Comparison of ENCODE assay signal across 8 mouse cellular contexts in genomic region chr5:19226866-19227243, GRCm38 (mm10). TPM values are rescaled to one million over a fixed set of nuclear protein-coding genes. Genes with fewer than 3 reads are reported as not detected.
DNase-seq lines count a peak whose midpoint lies in the region; ATAC-seq and TF ChIP-seq lines count a peak whose summit lies in the region.

Gene Magi2 (plus strand): TSS chr5:19227036.

- H3K27ac ChIP-seq in embryonic fibroblast, embryonic 13.5 days (ENCODE audit: insufficient read depth, low read length) = peak within 1 kb of the TSS; percentile 70
- peak within 1 kb of the TSS; percentile 67 for H3K27ac ChIP-seq in intestine, embryonic 15.5 days
- peak within 1 kb of the TSS; percentile 76 for H3K27ac ChIP-seq in midbrain, embryonic 13.5 days

- H3K27me3 ChIP-seq in intestine, embryonic 15.5 days (replicated peaks) = peaks cover 13% of the 10 kb centered on the region; the same call in 1 of the 2 replicates
- no peaks in the 10 kb centered on the region for H3K27me3 ChIP-seq in midbrain, embryonic 13.5 days

- under 1% methylated on average over 22 of the region's 26 CpGs for whole genome bisulfite sequencing in intestine, embryonic 15.5 days
- 0% methylated on average over 17 of the region's 26 CpGs for WGBS in midbrain, embryonic 13.5 days

- DNase-seq in layer of hippocampus, adult 8-10 months (ENCODE audit: low spot score in 2 of 2) = no peak
- no peak for DNase-seq in layer of hippocampus, adult 9-10 months (ENCODE audit: low spot score)
- no peak for DNase-seq in cerebellum, postnatal 25 days
- no peak for DNase-seq in kidney, postnatal 36 days

- H3K4me1 ChIP-seq in embryonic fibroblast, embryonic 13.5 days (ENCODE audit: control insufficient read depth, insufficient read depth, low read length) = peaks cover 3% of the 10 kb centered on the region; the same call in 1 of the 2 replicates
- peaks cover 14% of the 10 kb centered on the region for H3K4me1 ChIP-seq in intestine, embryonic 15.5 days (replicated peaks)
- peaks cover 21% of the 10 kb centered on the region for H3K4me1 ChIP-seq in midbrain, embryonic 13.5 days (replicated peaks)

- TF ChIP-seq POLR2A in embryonic fibroblast, embryonic 13.5 days (IDR thresholded peaks at IDR 0.05; ENCODE audit: low read depth, low read length) = no peak

- H3K36me3 ChIP-seq in intestine, embryonic 15.5 days = no peaks in the 10 kb centered on the region
- no peaks in the 10 kb centered on the region for H3K36me3 ChIP-seq in midbrain, embryonic 13.5 days

- TF ChIP-seq CTCF in embryonic fibroblast, embryonic 13.5 days (IDR thresholded peaks at IDR 0.05; ENCODE audit: borderline replicate concordance, insufficient read depth, low read length) = no peak

- peak within 1 kb of the TSS; percentile 97 for H3K4me2 ChIP-seq in intestine, embryonic 15.5 days (replicated peaks)
- peak within 1 kb of the TSS; percentile 99 for H3K4me2 ChIP-seq in midbrain, embryonic 13.5 days (replicated peaks)

- no peaks in the 10 kb centered on the region for H3K9me3 ChIP-seq in intestine, embryonic 15.5 days
- H3K9me3 ChIP-seq in midbrain, embryonic 13.5 days = no peaks in the 10 kb centered on the region

- H3K4me3 ChIP-seq in embryonic fibroblast, embryonic 13.5 days (ENCODE audit: insufficient read depth, low read length) = peak within 1 kb of the TSS; percentile 70
- H3K4me3 ChIP-seq in intestine, embryonic 15.5 days (replicated peaks) = peak within 1 kb of the TSS; percentile 67
- H3K4me3 ChIP-seq in midbrain, embryonic 13.5 days (replicated peaks) = peak within 1 kb of the TSS; percentile 67

- H3K9ac ChIP-seq in intestine, embryonic 15.5 days = peak within 1 kb of the TSS; percentile 62
- H3K9ac ChIP-seq in midbrain, embryonic 13.5 days (replicated peaks) = peak within 1 kb of the TSS; percentile 74

- ATAC-seq in intestine, embryonic 15.5 days = no peak
- ATAC-seq in midbrain, embryonic 13.5 days = peak; percentile 77; the same call in 1 of the 2 replicates
- ATAC-seq in megakaryocyte-erythroid progenitor cell, adult 5-6 weeks (replicated peaks; ENCODE audit: low FRiP score, low TSS enrichment, poor library complexity, severe bottlenecking) = no peak

RNA-seq across cellular contexts. Expression of gene Magi2, which starts in this region (rescaled TPM):
- 100 to 1,000 TPM; 105 to 137 (median 127) TPM for total RNA-seq in layer of hippocampus, adult 8-10 months (2022)
- polyA plus RNA-seq in embryonic fibroblast, embryonic 13.5 days (2011; ENCODE audit: insufficient read length, low read depth, missing spikeins) = 3.9 and 4.6 TPM in 2 replicates
- 2.3 and 3.3 TPM in 2 replicates for polyA plus RNA-seq in intestine, embryonic 15.5 days (2015; fragmentation: Nextera tagmentation; extraction: Ambion mirVana)
- polyA plus RNA-seq in midbrain, embryonic 13.5 days (2015; fragmentation: Nextera tagmentation; extraction: Ambion mirVana) = 28.0 TPM in 2 replicates
- 0.52 TPM in 1 of 2 replicates, not detected in the other for total RNA-seq in megakaryocyte-erythroid progenitor cell, adult 5-6 weeks (2014; fragmentation: Nextera tagmentation)
- 0.23 and 0.46 TPM in 2 replicates for total RNA-seq in megakaryocyte-erythroid progenitor cell, adult 5-6 weeks (2017)

Comparison
In these comparisons a context has a peak if more than half of its experiments do, and no peak if none do; other contexts are left out.
1. RNA of gene Magi2 (total RNA-seq): 105 to 137 TPM in layer of hippocampus, adult 8-10 months; 0.23 to 0.52 TPM in megakaryocyte-erythroid progenitor cell, adult 5-6 weeks; every median in the first group is over 10 times any median in the second.
2. Peak in every context shown above with its lines, with median percentiles within 50 percentile points of each other: H3K27ac ChIP-seq and H3K4me3 ChIP-seq.